Mouse (Mus musculus) stomach, embryonic 15.5 days (tissue): ENCODE data around the gene Smim24. TPM values are rescaled to one million over a fixed set of nuclear protein-coding genes. Genes with fewer than 3 reads are reported as not detected.

Source experiments
- ATAC-seq: fragments of 200-750 bp; cut with Nextera tagmentation; 2 replicates; pipeline ENCODE4 v1.8.0; 2017; ENCODE audit warnings: low read depth, moderate number of reproducible peaks, moderate TSS enrichment; ENCODE audit not compliant: insufficient read depth, low FRiP score
- H3K27ac ChIP-seq: fragments of 300-500 bp; sonication (generic); 2 replicates; pipeline ENCODE4 v1.5.1; 2015; ENCODE audit warnings: mild to moderate bottlenecking, inconsistent platforms
- H3K27me3 ChIP-seq: fragments of 300-500 bp; sonication (generic); replicated peaks from 2 replicates; pipeline ENCODE4 v1.6.1; 2015; ENCODE audit warnings: inconsistent platforms
- H3K36me3 ChIP-seq: fragments of 300-500 bp; sonication (generic); 2 replicates; pipeline ENCODE4 v1.6.1; 2015; ENCODE audit warnings: inconsistent platforms
- H3K4me1 ChIP-seq: fragments of 300-500 bp; sonication (generic); 2 replicates; pipeline ENCODE4 v1.6.1; 2015; ENCODE audit warnings: inconsistent platforms
- H3K4me2 ChIP-seq: fragments of 300-500 bp; sonication (generic); 2 replicates; pipeline ENCODE4 v1.6.1; 2015; ENCODE audit warnings: mild to moderate bottlenecking, inconsistent platforms
- H3K4me3 ChIP-seq: fragments of 300-500 bp; sonication (generic); replicated peaks from 2 replicates; pipeline ENCODE4 v1.5.1; 2015; ENCODE audit warnings: inconsistent platforms
- H3K9ac ChIP-seq: fragments of 300-500 bp; sonication (generic); 2 replicates; pipeline ENCODE4 v1.6.1; 2015; ENCODE audit warnings: inconsistent platforms
- H3K9me3 ChIP-seq: fragments of 300-500 bp; sonication (generic); 2 replicates; pipeline ENCODE4 v1.6.1; 2016; ENCODE audit warnings: inconsistent platforms
- WGBS: fragments of 180-500 bp; shearing (Covaris S2); methylation state at CpG from one replicate; pipeline ENCODE4 v1.1.7; 2015; 5-methylcytosine and 5-hydroxymethylcytosine counted together
- polyA plus RNA-seq: library from polyadenylated mRNA; unstranded; fragments of >200 nt; fragmentation: Nextera tagmentation; extraction: Ambion mirVana; gene quantifications from 2 replicates; pipeline ENCODE4 v1.2.1, GENCODE M21; 2015

Gene Smim24
- polyA plus RNA-seq, 1 experiment from 2014 or later: 59.5 TPM

- 87% methylated on average over 40 of the region's 40 CpGs for WGBS
- Histone ChIP-seq H3K27me3 (no peaks in the 10 kb centered on the region), H3K9me3 (no peaks in the 10 kb centered on the region), H3K4me2 (no peak overlapping the region), H3K4me3 (no peak overlapping the region), H3K27ac (no peak overlapping the region), H3K4me1 (peaks cover 57% of the 10 kb centered on the region), H3K9ac (no peak overlapping the region), H3K36me3 (0 out of 2 replicates have a peak, but pooled peaks cover 5% of the 10 kb centered on the region)
- ATAC-seq: no peak
Observed at GRCm38 (mm10) chr10:81420191-81420767, 27.4 kb downstream of the Smim24 start.

GRCm38 (mm10) chr10:81421041-81421796 lies 28.4 kb downstream of the Smim24 start:
- Histone ChIP-seq H3K27ac (no peak overlapping the region), H3K27me3 (no peaks in the 10 kb centered on the region), H3K4me1 (peaks cover 52% of the 10 kb centered on the region), H3K4me2 (no peak overlapping the region), H3K36me3 (0 out of 2 replicates have a peak, but pooled peaks cover 5% of the 10 kb centered on the region), H3K9ac (no peak overlapping the region), H3K4me3 (no peak overlapping the region), H3K9me3 (no peaks in the 10 kb centered on the region)
- no peak for ATAC-seq
- 77% methylated on average over 4 of the region's 4 CpGs for WGBS

- H3K4me2 ChIP-seq: no peak overlapping the region
- ATAC-seq: no peak
- H3K9me3 ChIP-seq: no peaks in the 10 kb centered on the region
- H3K27ac ChIP-seq: no peak overlapping the region
- peaks cover 47% of the 10 kb centered on the region for H3K4me1 ChIP-seq
- no peaks in the 10 kb centered on the region for H3K27me3 ChIP-seq
- 83% methylated on average over 5 of the region's 5 CpGs for WGBS
- no peak overlapping the region for H3K9ac ChIP-seq
- H3K36me3 ChIP-seq: 0 out of 2 replicates have a peak, but pooled peaks cover 5% of the 10 kb centered on the region
- no peak overlapping the region for H3K4me3 ChIP-seq
Observed at GRCm38 (mm10) chr10:81421797-81422100, 28.9 kb downstream of the Smim24 start.

GRCm38 (mm10) chr10:81422191-81422590 lies 29.3 kb downstream of the Smim24 start:
- H3K27ac ChIP-seq: no peak overlapping the region
- no peaks in the 10 kb centered on the region for H3K27me3 ChIP-seq
- no peak overlapping the region for H3K4me3 ChIP-seq
- H3K9me3 ChIP-seq: no peaks in the 10 kb centered on the region
- no peak for ATAC-seq
- no peak overlapping the region for H3K4me2 ChIP-seq
- no peak overlapping the region for H3K9ac ChIP-seq
- 67% methylated on average over 6 of the region's 6 CpGs for WGBS
- H3K4me1 ChIP-seq: peaks cover 44% of the 10 kb centered on the region
- H3K36me3 ChIP-seq: 0 out of 2 replicates have a peak, but pooled peaks cover 5% of the 10 kb centered on the region

- peaks cover 42% of the 10 kb centered on the region for H3K4me1 ChIP-seq
- ATAC-seq: no peak
- no peak overlapping the region for H3K27ac ChIP-seq
- no peaks in the 10 kb centered on the region for H3K27me3 ChIP-seq
- H3K9ac ChIP-seq: no peak overlapping the region
- no peak overlapping the region for H3K4me2 ChIP-seq
- 81% methylated on average over 3 of the region's 3 CpGs for WGBS
- no peak overlapping the region for H3K4me3 ChIP-seq
- H3K36me3 ChIP-seq: 0 out of 2 replicates have a peak, but pooled peaks cover 5% of the 10 kb centered on the region
- H3K9me3 ChIP-seq: no peaks in the 10 kb centered on the region
Observed at GRCm38 (mm10) chr10:81422661-81423217, 29.9 kb downstream of the Smim24 start.

- 68% methylated on average over 4 of the region's 4 CpGs for WGBS
- H3K9ac ChIP-seq: no peak overlapping the region
- no peak for ATAC-seq
Observed at GRCm38 (mm10) chr10:81423476-81424245, 30.8 kb downstream of the Smim24 start.

GRCm38 (mm10) chr10:81424246-81425051 lies 31.6 kb downstream of the Smim24 start:
- H3K27me3 ChIP-seq: no peaks in the 10 kb centered on the region
- H3K36me3 ChIP-seq: no peaks in the 10 kb centered on the region
- peaks cover 27% of the 10 kb centered on the region for H3K4me1 ChIP-seq
- WGBS: 9% methylated on average over 24 of the region's 25 CpGs
- H3K4me2 ChIP-seq: peak overlapping the region; percentile 68
- H3K9ac ChIP-seq: no peak overlapping the region
- no peaks in the 10 kb centered on the region for H3K9me3 ChIP-seq
- peak overlapping the region; percentile 59 for H3K4me3 ChIP-seq
- 0 out of 2 replicates have a peak, but pooled peaks have one; percentile 17 for ATAC-seq
- peak overlapping the region; percentile 78 for H3K27ac ChIP-seq

More at GRCm38 (mm10) chr10:81423476-81424245, 30.8 kb downstream of the Smim24 start:
- Histone ChIP-seq H3K4me1 (peaks cover 33% of the 10 kb centered on the region), H3K9me3 (no peaks in the 10 kb centered on the region), H3K4me3 (peak overlapping the region; percentile 59; the same call in 1 of the 2 replicates), H3K36me3 (0 out of 2 replicates have a peak, but pooled peaks cover 5% of the 10 kb centered on the region), H3K27ac (peak overlapping the region; percentile 49; the same call in 1 of the 2 replicates), H3K4me2 (peak overlapping the region; percentile 68), H3K27me3 (no peaks in the 10 kb centered on the region)

GRCm38 (mm10) chr10:81425236-81425850 lies 32.5 kb downstream of the Smim24 start:
- no peak overlapping the region for H3K9ac ChIP-seq
- H3K4me1 ChIP-seq: peaks cover 31% of the 10 kb centered on the region
- no peak for ATAC-seq
- peak overlapping the region; percentile 59 for H3K4me3 ChIP-seq
- peak overlapping the region; percentile 68 for H3K4me2 ChIP-seq
- peak overlapping the region; percentile 78 for H3K27ac ChIP-seq
- WGBS: 39% methylated on average over 10 of the region's 10 CpGs
- no peaks in the 10 kb centered on the region for H3K36me3 ChIP-seq
- no peaks in the 10 kb centered on the region for H3K27me3 ChIP-seq
- H3K9me3 ChIP-seq: no peaks in the 10 kb centered on the region

GRCm38 (mm10) chr10:81426081-81426671 lies 33.3 kb downstream of the Smim24 start:
- no peaks in the 10 kb centered on the region for H3K36me3 ChIP-seq
- H3K4me1 ChIP-seq: peaks cover 35% of the 10 kb centered on the region
- WGBS: 1% methylated on average over 23 of the region's 33 CpGs
- no peak for ATAC-seq
- peak overlapping the region; percentile 68 for H3K4me2 ChIP-seq
- no peaks in the 10 kb centered on the region for H3K9me3 ChIP-seq
- peak overlapping the region; percentile 59 for H3K4me3 ChIP-seq
- H3K9ac ChIP-seq: peak overlapping the region; percentile 57
- peak overlapping the region; percentile 57 for H3K27ac ChIP-seq
- H3K27me3 ChIP-seq: no peaks in the 10 kb centered on the region

GRCm38 (mm10) chr10:81426897-81427296 lies 34.0 kb downstream of the Smim24 start:
- whole genome bisulfite sequencing: 0% methylated on average over 34 of the region's 38 CpGs
- Histone ChIP-seq H3K27ac (peak overlapping the region; percentile 57), H3K9ac (peak overlapping the region; percentile 57), H3K9me3 (no peaks in the 10 kb centered on the region), H3K36me3 (no peaks in the 10 kb centered on the region), H3K4me2 (peak overlapping the region; percentile 68), H3K4me3 (peak overlapping the region; percentile 59), H3K27me3 (no peaks in the 10 kb centered on the region), H3K4me1 (peaks cover 42% of the 10 kb centered on the region)
- ATAC-seq: no peak
